Mouse (Mus musculus) midbrain, embryonic 14.5 days (tissue): ENCODE data around the gene Sun1. TPM values are rescaled to one million over a fixed set of nuclear protein-coding genes. Genes with fewer than 3 reads are reported as not detected.

ENCODE experiments used
- ATAC-seq: fragments of 200-750 bp; cut with Nextera tagmentation; 2 replicates; pipeline ENCODE4 v1.8.0; 2017; ENCODE audit warnings: moderate number of reproducible peaks, moderate library complexity; ENCODE audit not compliant: low FRiP score, low TSS enrichment
- DNase-seq: peaks from one replicate; pipeline ENCODE4 v3.0.0-alpha.2; 2015
- H3K27ac ChIP-seq: fragments of 300-500 bp; sonication (generic); replicated peaks from 2 replicates; pipeline ENCODE4 v1.5.1; 2014; ENCODE audit warnings: mild to moderate bottlenecking, low read depth, low read length, moderate library complexity
- H3K27me3 ChIP-seq: fragments of 300-500 bp; sonication (generic); 2 replicates; pipeline ENCODE4 v1.6.1; 2014; ENCODE audit warnings: low read length, control low read depth, mixed read lengths; ENCODE audit not compliant: control insufficient read depth, insufficient read depth
- H3K36me3 ChIP-seq: fragments of 300-500 bp; sonication (generic); 2 replicates; pipeline ENCODE4 v1.6.1; 2014; ENCODE audit warnings: low read length, control low read depth; ENCODE audit not compliant: control insufficient read depth, insufficient read depth
- H3K4me1 ChIP-seq: fragments of 300-500 bp; sonication (generic); 2 replicates; pipeline ENCODE4 v1.6.1; 2014; ENCODE audit warnings: mild to moderate bottlenecking, antibody characterized with exemption, low read length, control low read depth; ENCODE audit not compliant: control insufficient read depth, insufficient read depth
- H3K4me2 ChIP-seq: fragments of 300-500 bp; sonication (generic); 2 replicates; pipeline ENCODE4 v1.6.1; 2014; ENCODE audit warnings: mild to moderate bottlenecking, low read length, moderate library complexity
- H3K4me3 ChIP-seq: fragments of 300-500 bp; sonication (generic); replicated peaks from 2 replicates; pipeline ENCODE4 v1.5.1; 2014; ENCODE audit warnings: low read depth, low read length
- H3K9ac ChIP-seq: fragments of 300-500 bp; sonication (generic); replicated peaks from 2 replicates; pipeline ENCODE4 v1.6.1; 2014; ENCODE audit warnings: mild to moderate bottlenecking, low read length, moderate library complexity
- H3K9me3 ChIP-seq: fragments of 300-500 bp; sonication (generic); 2 replicates; pipeline ENCODE4 v1.6.1; 2016; ENCODE audit warnings: low read length, control low read depth, mixed read lengths; ENCODE audit not compliant: control insufficient read depth
- WGBS: fragments of 180-500 bp; shearing (Covaris S2); extraction: QIAGEN DNeasy Blood & Tissue Kit; methylation state at CpG from one replicate; pipeline ENCODE4 v1.1.7; 2014; 5-methylcytosine and 5-hydroxymethylcytosine counted together
- polyA plus RNA-seq: library from polyadenylated mRNA; unstranded; fragments of >200 nt; fragmentation: Nextera tagmentation; extraction: Ambion mirVana; gene quantifications from 2 replicates; pipeline ENCODE4 v1.2.1, GENCODE M21; 2014

The Sun1 gene
- polyA plus RNA-seq, 1 experiment from 2014 or later, result 48.3 TPM

GRCm38 (mm10) chr5:139287787-139288186 is 87.3 kb downstream of the Sun1 start:
- Histone ChIP-seq H3K9me3 (no peaks in the 10 kb centered on the region), H3K27ac (no peak overlapping the region), H3K4me2 (no peak overlapping the region), H3K4me3 (no peak overlapping the region), H3K27me3 (no peaks in the 10 kb centered on the region), H3K9ac (no peak overlapping the region), H3K36me3 (no peaks in the 10 kb centered on the region), H3K4me1 (no peaks in the 10 kb centered on the region)
- WGBS, result 88% methylated on average over 4 of the region's 4 CpGs
- ATAC-seq (no peak), DNase-seq (no peak)

- no peak overlapping the region for H3K9ac ChIP-seq
- H3K4me1 ChIP-seq, result no peaks in the 10 kb centered on the region
- H3K36me3 ChIP-seq, result no peaks in the 10 kb centered on the region
- WGBS, result 78% methylated on average over 4 of the region's 4 CpGs
- H3K27me3 ChIP-seq, result no peaks in the 10 kb centered on the region
- no peak overlapping the region for H3K4me2 ChIP-seq
- H3K4me3 ChIP-seq, result no peak overlapping the region
- no peak overlapping the region for H3K27ac ChIP-seq
- ATAC-seq (no peak), DNase-seq (no peak)
- no peaks in the 10 kb centered on the region for H3K9me3 ChIP-seq
These were observed 88.2 kb downstream of the Sun1 start for GRCm38 (mm10) chr5:139288591-139288990.

- DNase-seq, result no peak
- H3K9ac ChIP-seq, result no peak overlapping the region
- H3K27ac ChIP-seq, result no peak overlapping the region
- H3K4me2 ChIP-seq, result no peak overlapping the region
- no peaks in the 10 kb centered on the region for H3K4me1 ChIP-seq
- no peak for ATAC-seq
- no peaks in the 10 kb centered on the region for H3K36me3 ChIP-seq
- no peaks in the 10 kb centered on the region for H3K27me3 ChIP-seq
- H3K9me3 ChIP-seq, result no peaks in the 10 kb centered on the region
- WGBS, result 85% methylated on average over 12 of the region's 12 CpGs
- H3K4me3 ChIP-seq, result no peak overlapping the region
These were observed 90.2 kb downstream of the Sun1 start for GRCm38 (mm10) chr5:139290467-139291259.

- 67% methylated on average over 6 of the region's 6 CpGs for WGBS
- H3K27me3 ChIP-seq, result no peaks in the 10 kb centered on the region
- DNase-seq (no peak), ATAC-seq (no peak)
- no peak overlapping the region for H3K4me3 ChIP-seq
- H3K4me2 ChIP-seq, result no peak overlapping the region
- no peak overlapping the region for H3K27ac ChIP-seq
- H3K9ac ChIP-seq, result no peak overlapping the region
- no peaks in the 10 kb centered on the region for H3K9me3 ChIP-seq
- H3K4me1 ChIP-seq, result no peaks in the 10 kb centered on the region
- H3K36me3 ChIP-seq, result no peaks in the 10 kb centered on the region
These were observed 91.5 kb downstream of the Sun1 start for GRCm38 (mm10) chr5:139291811-139292560.

- Histone ChIP-seq H3K4me1 (no peaks in the 10 kb centered on the region), H3K9me3 (no peaks in the 10 kb centered on the region), H3K9ac (no peak overlapping the region), H3K4me2 (no peak overlapping the region), H3K27me3 (no peaks in the 10 kb centered on the region), H3K36me3 (no peaks in the 10 kb centered on the region), H3K4me3 (no peak overlapping the region), H3K27ac (no peak overlapping the region)
- WGBS, result 85% methylated on average over 2 of the region's 2 CpGs
- DNase-seq, result no peak
- ATAC-seq, result no peak
These were observed 93.7 kb downstream of the Sun1 start for GRCm38 (mm10) chr5:139294089-139294488.

- Histone ChIP-seq H3K4me3 (no peak overlapping the region), H3K4me2 (no peak overlapping the region), H3K9ac (no peak overlapping the region), H3K27ac (no peak overlapping the region), H3K36me3 (no peaks in the 10 kb centered on the region), H3K4me1 (no peaks in the 10 kb centered on the region), H3K27me3 (no peaks in the 10 kb centered on the region), H3K9me3 (no peaks in the 10 kb centered on the region)
- DNase-seq (no peak), ATAC-seq (no peak)
- 87% methylated on average over 10 of the region's 10 CpGs for WGBS
These were observed 96.7 kb downstream of the Sun1 start for GRCm38 (mm10) chr5:139297092-139297491.

- no peak overlapping the region for H3K27ac ChIP-seq
- no peaks in the 10 kb centered on the region for H3K27me3 ChIP-seq
- WGBS, result 78% methylated on average over 5 of the region's 5 CpGs
- H3K4me3 ChIP-seq, result no peak overlapping the region
- DNase-seq (no peak), ATAC-seq (no peak)
- no peaks in the 10 kb centered on the region for H3K36me3 ChIP-seq
- no peaks in the 10 kb centered on the region for H3K4me1 ChIP-seq
- no peaks in the 10 kb centered on the region for H3K9me3 ChIP-seq
- no peak overlapping the region for H3K9ac ChIP-seq
- no peak overlapping the region for H3K4me2 ChIP-seq
These were observed 97.3 kb downstream of the Sun1 start for GRCm38 (mm10) chr5:139297745-139298144.
